Mouse (Mus musculus): ENCODE data around the gene 9930021J03Rik. TPM values are rescaled to one million over a fixed set of nuclear protein-coding genes. Genes with fewer than 3 reads are reported as not detected.

9930021J03Rik gene
- 4.1 and 4.6 TPM in 2 replicates for polyA plus RNA-seq (2012; rRNA removed)

DNA sequence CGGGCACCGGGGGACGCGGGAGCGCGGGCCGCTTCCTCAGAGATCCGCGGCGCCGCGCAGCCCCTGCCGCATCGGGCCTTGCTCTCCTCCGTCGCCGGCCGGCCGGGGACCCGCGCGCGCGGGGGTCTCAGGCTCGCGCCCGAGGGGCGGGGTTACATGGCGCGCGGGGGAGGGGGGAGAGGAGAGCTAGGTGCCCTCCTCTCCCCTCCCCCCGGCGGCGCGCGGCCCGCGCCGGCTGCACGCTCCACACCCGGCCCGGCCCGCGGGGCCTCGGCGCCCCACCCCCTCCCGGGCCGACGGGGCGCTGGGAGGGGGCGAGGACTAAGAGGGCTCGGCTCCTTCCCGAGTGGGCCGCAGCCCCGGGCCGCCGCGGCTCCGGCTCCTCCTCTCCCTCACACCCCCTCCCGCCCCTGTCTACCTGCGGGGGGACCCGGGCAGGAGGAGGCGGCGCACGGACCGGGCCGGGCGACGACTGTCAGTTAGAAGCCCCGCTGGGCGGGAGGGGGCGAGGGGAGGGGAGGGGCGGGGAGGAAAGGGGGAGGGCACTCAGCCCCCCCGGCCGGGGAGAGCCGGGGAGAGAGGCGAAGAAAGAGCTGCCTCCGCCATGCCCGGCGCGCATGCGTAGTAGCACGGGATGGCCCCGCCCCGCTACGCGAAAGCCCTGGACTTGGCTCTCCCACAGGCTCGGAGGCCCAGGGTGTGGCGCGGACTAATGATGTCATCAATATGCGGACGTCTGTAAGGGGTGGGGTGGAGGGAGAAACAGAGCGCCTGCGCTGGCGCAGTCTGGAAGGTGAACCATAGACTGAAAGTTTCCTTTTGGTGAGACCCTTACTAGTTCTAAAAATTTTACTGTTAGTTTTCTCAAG is at the start of gene 9930021J03Rik:
Gene 9930021J03Rik (minus strand): TSS at position 73 of the 869 bp plus-strand sequence.

DNA sequence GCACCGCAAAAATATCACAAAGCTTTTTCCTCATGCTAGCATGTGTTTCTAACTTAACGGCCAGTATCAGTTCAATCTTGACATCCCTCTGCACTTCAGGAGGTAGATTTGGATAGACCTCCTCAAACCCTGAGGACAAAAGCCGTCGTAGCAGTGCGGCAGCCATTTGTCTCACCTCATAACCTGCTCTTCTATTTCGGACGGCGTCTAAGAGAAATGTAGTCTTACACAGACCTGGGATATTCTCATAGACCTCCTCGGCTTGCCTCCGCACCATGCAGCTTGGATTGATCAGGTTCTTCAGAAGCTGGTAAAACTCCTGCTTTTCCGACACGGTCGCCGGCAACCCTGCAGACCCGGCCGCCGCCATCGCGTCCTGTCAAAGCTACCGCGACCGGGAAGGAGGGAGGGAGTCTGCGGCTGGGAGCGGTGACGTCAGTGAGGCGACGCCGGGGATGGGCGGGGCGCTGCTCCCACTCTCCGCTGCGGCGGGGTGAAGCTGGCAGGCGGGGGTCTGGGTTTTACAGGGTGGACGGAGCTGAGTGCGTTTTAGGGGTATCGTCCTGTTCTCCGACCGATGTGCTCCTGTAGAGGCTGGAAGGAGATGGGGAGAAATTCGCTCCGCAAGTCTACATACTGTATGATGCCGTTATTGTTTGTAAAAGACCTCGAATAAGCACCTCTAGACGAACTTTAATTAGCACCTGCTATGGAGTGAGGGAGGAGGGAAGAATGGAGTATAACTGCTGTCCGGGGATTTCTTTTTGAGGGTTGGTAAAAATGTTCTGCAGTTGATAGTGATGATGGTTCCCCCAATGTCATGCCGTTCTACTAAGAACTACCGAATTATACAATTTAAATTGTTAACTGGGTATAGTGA is 7.0 kb upstream of the 9930021J03Rik start, which contains the start of gene Ranbp6:
Gene Ranbp6 (minus strand): TSS at position 394 of the 880 bp plus-strand sequence.

DNA sequence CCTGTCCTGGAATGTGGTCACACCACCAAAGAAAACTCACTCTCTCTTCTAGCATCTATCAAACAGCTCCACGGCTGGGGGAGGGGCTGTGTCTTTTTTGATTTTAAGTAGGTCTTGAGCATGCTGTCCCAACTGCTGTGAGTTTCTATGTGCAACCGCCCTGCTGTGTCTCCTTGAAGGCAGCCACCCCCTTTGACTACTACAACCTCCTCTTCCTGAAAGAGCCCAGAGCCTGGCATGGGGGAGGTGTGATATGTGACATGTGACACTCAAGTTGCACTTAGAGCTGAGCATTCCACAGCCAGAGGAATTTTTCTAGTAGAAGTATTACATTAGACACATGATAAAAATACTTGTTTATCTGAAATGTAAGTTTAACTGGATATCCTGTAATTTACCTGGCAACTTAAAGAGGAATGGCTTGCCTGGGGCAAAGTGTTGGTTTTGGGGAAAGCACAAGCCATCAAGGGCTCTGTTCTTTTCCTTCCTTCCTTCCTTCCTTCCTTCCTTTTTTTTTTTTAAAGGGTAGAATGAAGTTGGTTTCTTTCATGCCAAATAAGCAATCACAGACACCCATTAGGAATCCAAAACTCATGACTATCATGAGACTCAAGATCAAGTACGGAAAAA is 108.4 kb downstream of the 9930021J03Rik start, which contains the start of gene Mlana:
Gene Mlana (plus strand): TSS at position 580 of the 630 bp plus-strand sequence.

Other genes starting within 250 kb of the 9930021J03Rik start
- 6.4 and 7.7 TPM in 2 replicates for gene Ermp1, start 157.6 kb downstream of the 9930021J03Rik start, polyA plus RNA-seq (2012; rRNA removed)
- not detected in 2 replicates for gene Mlana, start 108.2 kb downstream of the 9930021J03Rik start, polyA plus RNA-seq (2012; rRNA removed)
- gene Ranbp6, start 7.0 kb upstream of the 9930021J03Rik start, polyA plus RNA-seq (2012; rRNA removed), result 4.3 and 5.4 TPM in 2 replicates
- 0.51 and 0.61 TPM in 2 replicates for gene Il33, start 119.1 kb upstream of the 9930021J03Rik start, polyA plus RNA-seq (2012; rRNA removed)
- gene Trpd52l3, start 197.8 kb upstream of the 9930021J03Rik start, polyA plus RNA-seq (2012; rRNA removed), result not detected in 2 replicates
- gene Uhrf2, start 224.5 kb upstream of the 9930021J03Rik start, polyA plus RNA-seq (2012; rRNA removed), result 36.4 and 41.3 TPM in 2 replicates

Measured in liver, embryonic 14 days (tissue).